Mouse (Mus musculus): ENCODE measurements at regions not wholly inside any gene's neighbourhood (a gene's known extent, or its start where the extent isn't known, plus 50 kb on each side); places are given as distances from the start of the nearest gene placed in this dataset.

DNA sequence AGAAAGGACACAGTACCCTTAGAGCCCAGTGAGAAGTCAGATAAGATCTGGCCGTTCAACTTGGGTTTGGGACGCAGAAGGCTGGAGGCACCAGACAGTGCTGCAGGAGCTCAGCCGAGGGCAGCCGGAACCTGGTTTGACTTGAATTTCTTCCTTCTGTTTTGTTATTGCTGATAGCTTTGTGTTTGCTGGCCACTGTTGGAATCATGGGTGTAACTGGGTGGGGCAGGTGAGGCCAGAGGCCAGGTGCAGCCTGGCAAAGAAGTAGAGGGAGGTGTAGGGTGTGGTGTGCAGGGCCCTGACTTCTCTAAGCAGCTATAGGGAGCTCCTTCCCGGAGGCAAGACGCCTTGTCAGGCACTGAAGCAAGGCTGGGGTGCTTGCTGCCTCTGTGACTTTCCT is 275.5 kb downstream of the Tbc1d1 start:
- no peak for TF ChIP-seq CEBPB (IDR thresholded peaks at IDR 0.05; ENCODE audit: low read depth)
- no peak for TF ChIP-seq FOSL1 (IDR thresholded peaks at IDR 0.05; ENCODE audit: insufficient read depth, low read length, poor library complexity, severe bottlenecking)
- TF ChIP-seq CTCF (IDR thresholded peaks at IDR 0.05; ENCODE audit: control insufficient read depth, insufficient read depth, insufficient read length): no peak
- TF ChIP-seq MYOG (IDR thresholded peaks at IDR 0.05; ENCODE audit: control insufficient read depth, extremely low read depth, insufficient read length): no peak
- no peak for TF ChIP-seq USF1 (IDR thresholded peaks at IDR 0.05; ENCODE audit: low read depth)
- no peak for TF ChIP-seq MYOD1 (IDR thresholded peaks at IDR 0.05; ENCODE audit: control insufficient read depth, insufficient read length, low read depth)
- TF ChIP-seq MAX (IDR thresholded peaks at IDR 0.05): no peak
- H3K36me3 ChIP-seq (ENCODE audit: control insufficient read depth, insufficient read depth): no peaks in the 10 kb centered on the region
- no peaks in the 10 kb centered on the region for H3K79me3 ChIP-seq (ENCODE audit: low read depth)
- no peaks in the 10 kb centered on the region for H3K27me3 ChIP-seq (ENCODE audit: control insufficient read depth, insufficient read depth, insufficient read length)
- no peak overlapping the region for H3ac ChIP-seq (ENCODE audit: control insufficient read depth, insufficient read length, low read depth)
- no peaks in the 10 kb centered on the region for H3K79me2 ChIP-seq (ENCODE audit: control insufficient read depth, insufficient read depth)
- no peak overlapping the region for H3K4me3 ChIP-seq (ENCODE audit: insufficient read depth, poor library complexity, severe bottlenecking)

DNA sequence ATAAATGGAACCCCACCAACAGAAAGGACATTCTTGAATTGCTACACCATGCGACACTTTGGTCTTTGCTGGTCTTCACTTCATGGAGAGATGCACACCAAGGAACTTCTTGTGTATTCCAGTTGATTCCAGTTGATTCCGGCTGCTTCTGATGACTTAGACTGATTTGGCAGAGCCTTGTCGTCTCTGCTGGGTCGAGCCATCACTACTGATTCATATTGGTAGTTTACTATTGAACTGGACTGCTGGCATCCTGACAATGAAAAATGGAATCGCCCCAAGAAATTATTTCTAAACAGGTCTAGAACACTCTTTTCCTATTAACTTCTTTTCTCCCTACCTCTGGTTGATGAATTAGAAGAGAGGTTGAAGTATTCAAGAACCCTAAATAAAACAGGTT is 277.7 kb downstream of the Tbc1d1 start:
- TF ChIP-seq CTCF (IDR thresholded peaks at IDR 0.05; ENCODE audit: control insufficient read depth, insufficient read depth, insufficient read length) (no peak), USF1 (IDR thresholded peaks at IDR 0.05; ENCODE audit: low read depth) (no peak), MYOD1 (IDR thresholded peaks at IDR 0.05; ENCODE audit: control insufficient read depth, insufficient read length, low read depth) (no peak), MYOG (IDR thresholded peaks at IDR 0.05; ENCODE audit: control insufficient read depth, extremely low read depth, insufficient read length) (no peak), MAX (IDR thresholded peaks at IDR 0.05) (no peak), FOSL1 (IDR thresholded peaks at IDR 0.05; ENCODE audit: insufficient read depth, low read length, poor library complexity, severe bottlenecking) (no peak), CEBPB (IDR thresholded peaks at IDR 0.05; ENCODE audit: low read depth) (no peak)
- no peak overlapping the region for H3K4me3 ChIP-seq (ENCODE audit: insufficient read depth, poor library complexity, severe bottlenecking)
- no peaks in the 10 kb centered on the region for H3K79me2 ChIP-seq (ENCODE audit: control insufficient read depth, insufficient read depth)
- H3ac ChIP-seq (ENCODE audit: control insufficient read depth, insufficient read length, low read depth): no peak overlapping the region
- H3K36me3 ChIP-seq (ENCODE audit: control insufficient read depth, insufficient read depth): no peaks in the 10 kb centered on the region
- H3K27me3 ChIP-seq (ENCODE audit: control insufficient read depth, insufficient read depth, insufficient read length): no peaks in the 10 kb centered on the region
- H3K79me3 ChIP-seq (ENCODE audit: low read depth): no peaks in the 10 kb centered on the region

DNA sequence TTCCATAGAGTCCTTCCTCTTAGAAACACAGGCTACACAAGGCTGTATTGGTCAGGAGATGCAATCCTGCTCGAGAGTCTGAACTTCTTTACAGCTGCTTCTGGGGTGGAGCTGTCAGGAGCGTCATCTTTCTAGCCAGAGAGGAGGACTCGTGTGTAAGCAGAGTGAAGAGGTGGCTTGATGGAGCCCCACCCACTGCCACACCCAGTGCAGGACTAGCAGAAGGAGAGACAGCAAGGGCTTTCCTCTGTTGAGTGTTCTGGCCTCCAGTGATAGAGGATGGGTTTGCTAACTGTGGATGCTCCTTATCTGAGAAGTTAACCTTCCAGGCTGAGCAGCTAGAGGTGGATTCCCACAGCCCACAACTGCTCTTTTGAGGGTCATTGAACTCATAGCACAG is 279.4 kb downstream of the Tbc1d1 start:
- H3K79me2 ChIP-seq (ENCODE audit: control insufficient read depth, insufficient read depth): no peaks in the 10 kb centered on the region
- no peaks in the 10 kb centered on the region for H3K27me3 ChIP-seq (ENCODE audit: control insufficient read depth, insufficient read depth, insufficient read length)
- no peak overlapping the region for H3ac ChIP-seq (ENCODE audit: control insufficient read depth, insufficient read length, low read depth)
- no peaks in the 10 kb centered on the region for H3K36me3 ChIP-seq (ENCODE audit: control insufficient read depth, insufficient read depth)
- H3K79me3 ChIP-seq (ENCODE audit: low read depth): no peaks in the 10 kb centered on the region
- H3K4me3 ChIP-seq (ENCODE audit: insufficient read depth, poor library complexity, severe bottlenecking): no peak overlapping the region
- no peak for TF ChIP-seq MAX (IDR thresholded peaks at IDR 0.05)
- TF ChIP-seq MYOD1 (IDR thresholded peaks at IDR 0.05; ENCODE audit: control insufficient read depth, insufficient read length, low read depth): no peak
- no peak for TF ChIP-seq CEBPB (IDR thresholded peaks at IDR 0.05; ENCODE audit: low read depth)
- TF ChIP-seq FOSL1 (IDR thresholded peaks at IDR 0.05; ENCODE audit: insufficient read depth, low read length, poor library complexity, severe bottlenecking): no peak

DNA sequence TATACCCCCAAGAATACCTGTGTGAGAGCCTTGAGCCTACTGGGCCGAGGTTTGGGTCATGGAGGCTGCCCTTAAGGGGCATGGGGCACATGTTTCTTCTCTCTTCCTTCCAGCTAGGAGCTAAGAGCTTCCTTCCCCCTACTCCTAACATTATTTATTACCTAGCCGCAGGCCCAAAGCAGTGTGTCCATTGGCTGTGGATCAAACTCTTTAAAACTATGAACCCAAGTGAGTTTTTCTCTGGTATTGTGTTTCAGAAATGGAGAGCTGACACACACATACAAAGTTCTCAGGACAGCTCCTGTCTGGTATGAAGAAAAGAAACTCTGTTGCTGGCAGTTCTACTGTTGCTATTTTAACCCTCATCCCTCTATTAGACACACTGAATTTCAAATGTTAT is 279.9 kb downstream of the Tbc1d1 start:
- Histone ChIP-seq H3K79me2 (ENCODE audit: control insufficient read depth, insufficient read depth) (no peaks in the 10 kb centered on the region), H3K36me3 (ENCODE audit: control insufficient read depth, insufficient read depth) (no peaks in the 10 kb centered on the region), H3ac (ENCODE audit: control insufficient read depth, insufficient read length, low read depth) (no peak overlapping the region), H3K27me3 (ENCODE audit: control insufficient read depth, insufficient read depth, insufficient read length) (no peaks in the 10 kb centered on the region), H3K4me3 (ENCODE audit: insufficient read depth, poor library complexity, severe bottlenecking) (no peak overlapping the region), H3K79me3 (ENCODE audit: low read depth) (no peaks in the 10 kb centered on the region)
- TF ChIP-seq CTCF (IDR thresholded peaks at IDR 0.05; ENCODE audit: control insufficient read depth, insufficient read depth, insufficient read length) (no peak), FOSL1 (IDR thresholded peaks at IDR 0.05; ENCODE audit: insufficient read depth, low read length, poor library complexity, severe bottlenecking) (no peak), USF1 (IDR thresholded peaks at IDR 0.05; ENCODE audit: low read depth) (no peak), CEBPB (IDR thresholded peaks at IDR 0.05; ENCODE audit: low read depth) (no peak), MAX (IDR thresholded peaks at IDR 0.05) (no peak), MYOG (IDR thresholded peaks at IDR 0.05; ENCODE audit: control insufficient read depth, extremely low read depth, insufficient read length) (no peak), MYOD1 (IDR thresholded peaks at IDR 0.05; ENCODE audit: control insufficient read depth, insufficient read length, low read depth) (no peak)

DNA sequence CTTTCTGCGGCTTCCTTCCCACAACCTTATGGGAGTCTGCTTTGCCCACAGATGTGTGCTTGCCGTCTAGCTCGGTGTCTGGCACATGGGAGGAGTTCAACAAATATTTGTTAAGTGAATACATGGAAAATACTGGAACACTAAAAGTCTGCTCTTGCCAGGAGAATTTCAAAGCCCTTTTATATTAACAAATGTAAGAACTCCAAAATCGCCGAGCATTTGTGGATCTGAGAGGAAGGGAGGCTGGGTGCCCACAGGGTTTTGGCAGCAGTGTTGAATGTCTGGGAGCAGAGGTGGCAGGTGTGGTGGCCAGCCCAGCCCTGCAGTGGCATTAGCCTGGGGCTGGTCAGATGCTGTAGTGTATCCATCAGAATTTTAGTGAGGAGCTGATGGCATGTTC is 281.6 kb downstream of the Tbc1d1 start:
- no peaks in the 10 kb centered on the region for H3K79me3 ChIP-seq (ENCODE audit: low read depth)
- no peaks in the 10 kb centered on the region for H3K27me3 ChIP-seq (ENCODE audit: control insufficient read depth, insufficient read depth, insufficient read length)
- H3ac ChIP-seq (ENCODE audit: control insufficient read depth, insufficient read length, low read depth): no peak overlapping the region
- H3K36me3 ChIP-seq (ENCODE audit: control insufficient read depth, insufficient read depth): no peaks in the 10 kb centered on the region
- TF ChIP-seq MAX (IDR thresholded peaks at IDR 0.05) (no peak), CEBPB (IDR thresholded peaks at IDR 0.05; ENCODE audit: low read depth) (no peak), USF1 (IDR thresholded peaks at IDR 0.05; ENCODE audit: low read depth) (no peak), MYOG (IDR thresholded peaks at IDR 0.05; ENCODE audit: control insufficient read depth, extremely low read depth, insufficient read length) (no peak), CTCF (IDR thresholded peaks at IDR 0.05; ENCODE audit: control insufficient read depth, insufficient read depth, insufficient read length) (no peak)
- H3K79me2 ChIP-seq (ENCODE audit: control insufficient read depth, insufficient read depth): no peaks in the 10 kb centered on the region
- no peak overlapping the region for H3K4me3 ChIP-seq (ENCODE audit: insufficient read depth, poor library complexity, severe bottlenecking)

DNA sequence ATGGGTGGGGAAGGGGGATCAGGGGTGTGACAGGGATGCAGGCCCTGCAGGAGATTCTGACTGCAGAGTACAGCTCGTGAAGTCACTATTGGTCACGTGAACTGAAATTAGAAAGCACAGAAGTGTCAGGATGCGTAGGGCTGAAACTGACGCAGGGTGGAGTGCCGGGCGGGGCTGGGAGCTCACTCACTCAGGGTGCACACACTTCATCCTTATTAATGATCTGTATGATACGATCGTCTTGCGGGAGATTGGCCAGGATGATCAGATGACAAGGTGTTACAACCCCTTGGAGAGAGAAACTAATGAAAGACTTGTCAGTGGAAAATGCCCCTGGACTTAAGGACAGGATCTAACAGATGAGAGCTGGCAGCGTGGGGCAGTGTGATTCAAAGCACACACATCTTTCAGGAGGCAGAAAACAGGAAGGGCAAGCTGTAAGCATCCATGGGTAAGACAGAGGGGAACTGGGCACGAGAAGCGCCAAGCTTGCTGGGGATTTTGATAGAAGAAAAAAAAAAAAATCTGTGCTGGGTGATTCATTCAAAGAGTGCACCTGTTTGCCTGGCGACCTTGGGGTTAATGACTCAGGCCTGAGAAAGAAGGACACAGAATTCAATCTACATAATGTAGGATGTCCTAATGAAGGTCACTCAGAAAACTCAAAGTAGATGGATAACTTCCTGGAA is 282.5 kb downstream of the Tbc1d1 start:
- H3K4me3 ChIP-seq (ENCODE audit: insufficient read depth, poor library complexity, severe bottlenecking): no peak overlapping the region
- no peaks in the 10 kb centered on the region for H3K79me3 ChIP-seq (ENCODE audit: low read depth)
- TF ChIP-seq MYOG (IDR thresholded peaks at IDR 0.05; ENCODE audit: control insufficient read depth, extremely low read depth, insufficient read length) (no peak), MYOD1 (IDR thresholded peaks at IDR 0.05; ENCODE audit: control insufficient read depth, insufficient read length, low read depth) (no peak), USF1 (IDR thresholded peaks at IDR 0.05; ENCODE audit: low read depth) (peak; percentile 10), CTCF (IDR thresholded peaks at IDR 0.05; ENCODE audit: control insufficient read depth, insufficient read depth, insufficient read length) (no peak), FOSL1 (IDR thresholded peaks at IDR 0.05; ENCODE audit: insufficient read depth, low read length, poor library complexity, severe bottlenecking) (no peak)
- no peak overlapping the region for H3ac ChIP-seq (ENCODE audit: control insufficient read depth, insufficient read length, low read depth)
- no peaks in the 10 kb centered on the region for H3K36me3 ChIP-seq (ENCODE audit: control insufficient read depth, insufficient read depth)
- H3K27me3 ChIP-seq (ENCODE audit: control insufficient read depth, insufficient read depth, insufficient read length): no peaks in the 10 kb centered on the region
- H3K79me2 ChIP-seq (ENCODE audit: control insufficient read depth, insufficient read depth): no peaks in the 10 kb centered on the region
